Mouse (Mus musculus) heart, adult 8-10 months (tissue): ENCODE data around the gene Ccdc70. TPM values are rescaled to one million over a fixed set of nuclear protein-coding genes. Genes with fewer than 3 reads are reported as not detected.

Experiments
- total RNA-seq, 4 experiments: library from RNA; stranded (reverse); gene quantifications; 2 replicates each; pipeline ENCODE4 v1.2.4; 2022

Gene Ccdc70
- total RNA-seq, 4 experiments from 2014 or later, result not detected

Other genes with a start within 250 kb of the Ccdc70 start
- not detected for gene Defa24, start 235.3 kb upstream of the Ccdc70 start, total RNA-seq
- not detected for gene Defb50, start 146.2 kb upstream of the Ccdc70 start, total RNA-seq
- gene Defb2, start 129.8 kb upstream of the Ccdc70 start, total RNA-seq, result not detected
- gene Defb10, start 110.9 kb upstream of the Ccdc70 start, total RNA-seq, result not detected
- not detected for gene Defb9, start 84.4 kb upstream of the Ccdc70 start, total RNA-seq
- gene Defb11, start 63.4 kb upstream of the Ccdc70 start, total RNA-seq, result not detected
- not detected for gene Defb15, start 37.1 kb upstream of the Ccdc70 start, total RNA-seq
- gene Defb35, start 31.4 kb upstream of the Ccdc70 start, total RNA-seq, result not detected
- gene Defb13, start 23.0 kb upstream of the Ccdc70 start, total RNA-seq, result not detected
- gene Fam90a1a, start 11.1 kb upstream of the Ccdc70 start, total RNA-seq, result not detected
- gene Atp7b, start 90.5 kb downstream of the Ccdc70 start, total RNA-seq, result under 1 TPM; 0.09 to 0.13 (median 0.12) TPM
- 1 to 10 TPM; 7.3 to 8.8 (median 8.5) TPM for gene Alg11, start 90.9 kb downstream of the Ccdc70 start, total RNA-seq
- not detected for gene Nek5, start 155.3 kb downstream of the Ccdc70 start, total RNA-seq
- 1 to 10 TPM; 1.7 to 2.6 (median 1.8) TPM for gene Nek3, start 196.7 kb downstream of the Ccdc70 start, total RNA-seq
- 1 to 10 TPM in 1 of 4 experiments, under 1 TPM in 3; 0.19 to 1.6 (median 0.38) TPM for gene Ckap2, start 216.0 kb downstream of the Ccdc70 start, total RNA-seq
- gene Vps36, start 223.0 kb downstream of the Ccdc70 start, total RNA-seq, result 10 to 100 TPM; 20.1 to 22.2 (median 21.0) TPM